Mouse (Mus musculus): ENCODE measurements around the gene Det1.

Det1 gene

DNA sequence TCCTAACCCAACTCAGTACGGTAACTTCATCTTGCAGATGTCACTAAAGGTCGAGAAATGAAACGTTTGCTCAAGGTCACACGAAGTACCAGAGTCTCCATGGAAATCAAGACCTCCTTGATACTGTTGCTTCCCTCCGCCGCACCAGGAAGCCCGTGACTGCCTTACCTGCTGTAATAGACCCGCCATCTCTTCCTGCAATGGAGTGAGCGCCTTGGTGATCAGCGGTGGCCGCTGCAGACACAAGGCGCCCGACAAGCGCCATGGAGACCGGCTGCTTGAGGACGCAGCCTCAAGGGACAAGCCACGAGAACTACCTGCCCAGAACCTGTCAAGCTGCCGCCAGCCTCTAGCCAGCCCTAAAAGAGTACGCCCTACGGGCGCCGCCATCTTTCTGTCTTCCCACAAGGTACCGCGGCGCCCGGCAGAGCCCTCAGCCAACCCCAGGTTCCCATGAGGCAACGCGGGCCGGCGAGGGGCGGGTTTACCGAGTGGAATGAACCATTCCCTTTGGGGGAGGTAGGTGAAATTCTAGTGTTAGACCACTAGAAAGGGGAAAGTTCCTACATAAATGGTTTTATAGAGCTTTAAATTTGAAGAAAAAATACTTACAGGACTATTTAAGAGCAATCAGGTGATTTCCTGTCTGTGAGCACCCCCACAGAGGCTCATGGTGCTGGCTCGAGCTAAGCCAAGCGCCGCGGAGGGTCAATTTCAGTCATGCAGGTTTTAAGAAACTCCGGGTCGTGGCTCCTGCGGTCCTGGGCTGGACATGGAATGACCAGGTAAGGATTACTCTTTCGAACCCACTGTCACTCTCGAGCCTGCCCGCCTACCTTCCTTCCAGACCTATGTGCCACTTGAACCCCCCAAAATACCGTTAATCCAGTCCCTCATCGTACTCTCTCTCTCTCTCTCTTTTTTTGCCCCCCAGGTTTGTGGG, 64.2 kb downstream of the Det1 start, which contains the start of the genes Mrps11 and Mrpl46:
Gene Mrps11 (plus strand): TSS at position 481 of the 943 bp plus-strand sequence.
Gene Mrpl46 (minus strand): TSS at position 893 of the 943 bp plus-strand sequence.
- DNase-seq (ENCODE audit: low spot score) = peak; percentile 94

DNA sequence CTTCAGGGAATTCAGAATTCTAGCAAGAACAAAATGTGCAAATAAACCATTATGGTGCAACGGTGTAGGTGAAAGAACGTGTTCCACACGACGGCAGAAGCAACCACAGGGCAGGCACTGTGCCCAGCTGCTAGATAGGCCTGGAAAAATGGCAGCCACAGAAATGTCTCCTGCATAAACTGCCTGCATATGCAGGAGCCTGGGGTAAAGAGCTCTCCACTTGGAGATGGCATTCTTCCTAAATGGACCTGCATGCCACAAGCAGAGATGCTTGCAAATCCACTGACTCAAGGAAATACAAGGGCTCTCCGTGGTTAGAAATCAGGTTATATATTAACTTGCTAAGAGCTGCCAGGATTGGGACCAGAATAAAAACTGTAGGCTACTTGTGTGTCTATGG, 68.3 kb downstream of the Det1 start:
- DNase-seq (ENCODE audit: low spot score) = no peak

Data from retina, embryonic 14.5 days (tissue).